Mouse (Mus musculus) limb, embryonic 14.5 days (tissue): ENCODE measurements around the gene Rph3al. TPM values are rescaled to one million over a fixed set of nuclear protein-coding genes. Genes with fewer than 3 reads are reported as not detected.

ENCODE experiments used
- ATAC-seq: fragments of 200-750 bp; cut with Nextera tagmentation; 2 replicates; pipeline ENCODE4 v1.8.0; 2017; ENCODE audit warnings: low read depth, moderate number of reproducible peaks, moderate TSS enrichment; ENCODE audit not compliant: low FRiP score
- DNase-seq: peaks from one replicate; pipeline ENCODE4 v3.0.0-alpha.2; 2015; ENCODE audit warnings: low spot score
- H3K27ac ChIP-seq: fragments of 300-500 bp; sonication (generic); replicated peaks from 2 replicates; pipeline ENCODE4 v1.5.1; 2014; ENCODE audit warnings: low read depth, mild to moderate bottlenecking, low read length, moderate library complexity, mixed read lengths
- H3K27me3 ChIP-seq: fragments of 300-500 bp; sonication (generic); 2 replicates; pipeline ENCODE4 v1.6.1; 2014; ENCODE audit warnings: low read length, mixed read lengths; ENCODE audit not compliant: control insufficient read depth, insufficient read depth
- H3K36me3 ChIP-seq: fragments of 300-500 bp; sonication (generic); 2 replicates; pipeline ENCODE4 v1.6.1; 2014; ENCODE audit warnings: mild to moderate bottlenecking, low read length, moderate library complexity, mixed read lengths; ENCODE audit not compliant: control insufficient read depth, insufficient read depth
- H3K4me1 ChIP-seq: fragments of 300-500 bp; sonication (generic); 2 replicates; pipeline ENCODE4 v1.6.1; 2014; ENCODE audit warnings: antibody characterized with exemption, low read length, mixed read lengths; ENCODE audit not compliant: control insufficient read depth, insufficient read depth
- H3K4me2 ChIP-seq: fragments of 300-500 bp; sonication (generic); replicated peaks from 2 replicates; pipeline ENCODE4 v1.6.1; 2014; ENCODE audit warnings: low read depth, mild to moderate bottlenecking, low read length, moderate library complexity; ENCODE audit not compliant: severe bottlenecking
- H3K4me3 ChIP-seq: fragments of 300-500 bp; sonication (generic); replicated peaks from 2 replicates; pipeline ENCODE4 v1.5.1; 2014; ENCODE audit warnings: low read length
- H3K9ac ChIP-seq: fragments of 300-500 bp; sonication (generic); 2 replicates; pipeline ENCODE4 v1.6.1; 2014; ENCODE audit warnings: mild to moderate bottlenecking, low read depth, low read length, moderate library complexity; ENCODE audit not compliant: severe bottlenecking
- H3K9me3 ChIP-seq: fragments of 300-500 bp; sonication (generic); 2 replicates; pipeline ENCODE4 v1.6.1; 2016; ENCODE audit warnings: low read length; ENCODE audit not compliant: control insufficient read depth
- POLR2A ChIP-seq: fragments of 200-500 bp; IDR thresholded peaks from 2 replicates; pipeline ENCODE4 v1.8.0; 2012; ENCODE audit warnings: inconsistent platforms, mild to moderate bottlenecking, moderate library complexity, borderline replicate concordance; ENCODE audit not compliant: insufficient read depth, insufficient read length; ENCODE audit errors: extremely low read depth
- whole genome bisulfite sequencing: fragments of 180-500 bp; shearing (Covaris S2); extraction: QIAGEN DNeasy Blood & Tissue Kit; methylation state at CpG from one replicate; pipeline ENCODE4 v1.1.7; 2014; 5-methylcytosine and 5-hydroxymethylcytosine counted together
- polyA plus RNA-seq, 2 experiments: library from polyadenylated mRNA; depleted of rRNA in 1 of 2; stranded (reverse) in 1 of 2; unstranded in 1 of 2; fragments of >200 nt; fragmentation: Nextera tagmentation in 1 of 2; extraction: Ambion mirVana in 1 of 2; gene quantifications; 2 replicates each; pipeline versions ENCODE4 v1.2.1 to v1.2.3; 2012 to 2014

Gene Rph3al
- 2.4 and 2.6 TPM in 2 replicates for polyA plus RNA-seq (2012; rRNA removed)
- 2.2 and 2.6 TPM in 2 replicates for polyA plus RNA-seq (2014; fragmentation: Nextera tagmentation; extraction: Ambion mirVana)

GRCm38 (mm10) chr11:75938379-75938906, at the start of gene Rph3al:
Rph3al (minus strand) TSS chr11:75938429.
- Histone ChIP-seq H3K9me3 (no peaks in the 10 kb centered on the region), H3K9ac (peak within 1 kb of the TSS; percentile 14; the same call in 1 of the 2 replicates), H3K4me1 (peaks cover 21% of the 10 kb centered on the region), H3K4me2 (no peak within 1 kb of the TSS), H3K27me3 (no peaks in the 10 kb centered on the region), H3K36me3 (no peaks in the 10 kb centered on the region), H3K27ac (peak within 1 kb of the TSS; percentile 65), H3K4me3 (no peak within 1 kb of the TSS)
- no peak for TF ChIP-seq POLR2A
- 57% methylated on average over 6 of the region's 6 CpGs for WGBS
- ATAC-seq (no peak), DNase-seq (no peak)

DNA sequence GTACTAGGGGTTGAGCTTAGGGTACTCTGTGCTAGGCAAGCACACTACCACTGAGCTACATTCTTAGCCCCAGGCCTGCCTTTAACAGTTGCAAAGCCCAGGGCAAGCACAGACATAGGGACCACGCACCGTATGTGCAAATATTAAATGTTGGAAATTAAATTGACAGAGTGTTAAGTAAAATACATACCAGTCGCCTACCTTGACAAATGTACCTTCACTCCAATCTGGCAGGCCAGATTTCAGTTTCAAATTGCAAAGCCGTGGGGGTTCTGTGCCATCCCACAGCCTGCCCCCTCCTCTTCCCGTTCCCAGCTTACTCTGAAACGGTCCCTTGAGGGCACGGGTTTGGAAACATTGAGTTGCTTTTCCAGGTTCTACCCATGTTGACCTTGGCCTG, 47.7 kb upstream of the Rph3al start:
- Histone ChIP-seq H3K9ac (no peak overlapping the region), H3K4me3 (no peak overlapping the region), H3K36me3 (no peaks in the 10 kb centered on the region), H3K27ac (no peak overlapping the region), H3K4me2 (no peak overlapping the region), H3K9me3 (no peaks in the 10 kb centered on the region), H3K27me3 (no peaks in the 10 kb centered on the region), H3K4me1 (no peaks in the 10 kb centered on the region)
- no peak for TF ChIP-seq POLR2A
- DNase-seq (no peak), ATAC-seq (no peak)
- 65% methylated on average over 7 of the region's 7 CpGs for WGBS

GRCm38 (mm10) chr11:75984581-75984980, 46.4 kb upstream of the Rph3al start:
- no peak overlapping the region for H3K9ac ChIP-seq
- no peaks in the 10 kb centered on the region for H3K9me3 ChIP-seq
- no peaks in the 10 kb centered on the region for H3K4me1 ChIP-seq
- H3K4me2 ChIP-seq, result no peak overlapping the region
- DNase-seq (no peak), ATAC-seq (no peak)
- no peak overlapping the region for H3K4me3 ChIP-seq
- no peaks in the 10 kb centered on the region for H3K27me3 ChIP-seq
- H3K36me3 ChIP-seq, result no peaks in the 10 kb centered on the region
- no peak overlapping the region for H3K27ac ChIP-seq
- WGBS, result 86% methylated on average over 1 of the region's 1 CpGs
- TF ChIP-seq POLR2A, result no peak

- H3K9me3 ChIP-seq, result no peaks in the 10 kb centered on the region
- H3K4me2 ChIP-seq, result no peak overlapping the region
- no peak overlapping the region for H3K9ac ChIP-seq
- no peak overlapping the region for H3K27ac ChIP-seq
- no peak for TF ChIP-seq POLR2A
- WGBS, result 78% methylated on average over 4 of the region's 4 CpGs
- H3K4me3 ChIP-seq, result no peak overlapping the region
- H3K4me1 ChIP-seq, result no peaks in the 10 kb centered on the region
- H3K27me3 ChIP-seq, result no peaks in the 10 kb centered on the region
- ATAC-seq, result no peak
- H3K36me3 ChIP-seq, result no peaks in the 10 kb centered on the region
- DNase-seq, result no peak
Measured at GRCm38 (mm10) chr11:75983194-75983593, 45.0 kb upstream of the Rph3al start.

GRCm38 (mm10) chr11:75980413-75980812, 42.2 kb upstream of the Rph3al start:
- Histone ChIP-seq H3K4me2 (no peak overlapping the region), H3K4me3 (no peak overlapping the region), H3K36me3 (no peaks in the 10 kb centered on the region), H3K27me3 (no peaks in the 10 kb centered on the region), H3K9me3 (no peaks in the 10 kb centered on the region), H3K4me1 (no peaks in the 10 kb centered on the region), H3K27ac (no peak overlapping the region), H3K9ac (no peak overlapping the region)
- no peak for DNase-seq
- WGBS, result 47% methylated on average over 2 of the region's 2 CpGs
- TF ChIP-seq POLR2A, result no peak
- no peak for ATAC-seq
